Mouse (Mus musculus): ENCODE results near the gene Aicda.
"Not testable (repeated sequence)": the region's sequence is repeated elsewhere in the genome, so short reads cannot be mapped to it uniquely, and the experiment has no call there.

Gene Aicda

GRCm38 (mm10) chr6:122553606-122554005 is at the start of gene Aicda:
Aicda (plus strand) TSS chr6:122553801.
- DNase-seq (ENCODE audit: low spot score in 2 of 2), result no peak

GRCm38 (mm10) chr6:122505041-122505440 is 48.6 kb upstream of the Aicda start:
- DNase-seq (ENCODE audit: low spot score in 2 of 2), result no peak

GRCm38 (mm10) chr6:122505545-122505944 is 48.1 kb upstream of the Aicda start, which contains the start of gene Mfap5:
Mfap5 (plus strand) TSS chr6:122505845.
- no peak for DNase-seq (ENCODE audit: low spot score in 2 of 2)

DNA sequence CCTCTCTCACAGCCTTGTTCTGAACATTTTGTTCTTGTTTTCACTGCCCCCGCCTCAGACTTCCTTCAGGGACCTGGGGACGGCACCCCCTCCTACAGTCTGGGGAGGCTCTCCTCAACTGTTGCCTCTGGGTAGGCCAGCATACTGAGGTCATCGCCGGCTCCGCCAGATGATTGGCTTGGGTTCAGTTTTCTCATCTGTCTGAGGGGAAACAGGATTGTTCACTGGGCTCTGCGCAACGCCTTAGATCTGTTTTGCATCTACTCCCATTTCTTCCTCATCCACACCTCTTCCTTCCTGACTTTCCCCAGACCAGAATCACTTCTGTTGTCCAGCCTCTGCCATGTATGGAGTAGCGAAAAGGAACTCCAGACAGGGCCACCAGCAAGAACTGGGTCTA is 45.1 kb upstream of the Aicda start:
- no peak for DNase-seq (ENCODE audit: low spot score in 2 of 2)

DNA sequence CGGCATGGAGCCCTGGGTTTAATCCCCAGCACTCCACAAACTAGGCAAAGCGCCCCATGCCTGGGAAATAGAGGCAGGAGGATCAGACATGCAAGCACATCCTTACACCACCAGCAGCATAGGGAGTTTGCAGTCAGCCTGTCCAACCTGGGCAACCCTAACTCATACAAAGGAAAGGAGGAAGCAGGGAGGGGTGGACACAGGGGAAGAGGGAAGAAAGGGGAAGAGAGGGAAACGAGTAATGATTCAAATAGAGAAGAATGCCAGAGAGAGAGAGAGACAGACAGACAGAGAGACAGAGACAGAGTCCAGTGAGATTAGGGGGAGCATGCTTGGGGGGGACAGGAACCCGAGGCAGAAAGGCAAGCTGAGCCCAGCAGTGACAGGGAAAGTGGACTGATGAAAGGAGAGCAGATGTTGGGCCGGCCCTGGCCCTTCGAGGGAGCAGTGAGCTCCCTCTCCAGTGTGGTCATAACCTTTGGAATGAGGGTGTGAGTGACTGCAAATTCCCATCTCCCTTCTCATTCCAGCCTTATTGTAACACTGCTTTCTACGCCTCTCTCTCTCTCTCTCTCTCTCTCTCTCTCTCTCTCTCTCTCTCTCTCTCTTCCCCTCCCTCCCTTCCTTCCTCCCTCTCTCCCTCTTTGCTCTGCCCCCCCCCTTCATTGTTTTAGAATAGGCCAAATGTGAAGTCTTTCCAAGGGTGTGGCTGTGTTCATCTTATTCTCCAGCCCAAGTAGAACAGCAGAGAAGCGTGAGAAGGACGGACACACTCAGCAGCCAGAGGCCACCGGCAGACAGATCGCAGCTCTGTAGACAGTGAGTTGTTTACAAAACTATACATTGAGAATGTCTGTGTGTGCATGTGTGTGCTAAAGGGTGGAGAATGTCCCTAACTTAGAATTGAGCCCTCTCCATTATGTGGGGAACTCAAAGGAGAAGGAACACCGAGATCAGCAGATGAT is 40.4 kb upstream of the Aicda start:
- DNase-seq (ENCODE audit: low spot score in 2 of 2), result no peak

- DNase-seq (ENCODE audit: low spot score in 2 of 2), result no peak
Measured at GRCm38 (mm10) chr6:122514312-122514711, 39.3 kb upstream of the Aicda start.

- not testable (repeated sequence) for DNase-seq (ENCODE audit: low spot score in 2 of 2)
Measured at GRCm38 (mm10) chr6:122515762-122516161, 37.8 kb upstream of the Aicda start.

DNA sequence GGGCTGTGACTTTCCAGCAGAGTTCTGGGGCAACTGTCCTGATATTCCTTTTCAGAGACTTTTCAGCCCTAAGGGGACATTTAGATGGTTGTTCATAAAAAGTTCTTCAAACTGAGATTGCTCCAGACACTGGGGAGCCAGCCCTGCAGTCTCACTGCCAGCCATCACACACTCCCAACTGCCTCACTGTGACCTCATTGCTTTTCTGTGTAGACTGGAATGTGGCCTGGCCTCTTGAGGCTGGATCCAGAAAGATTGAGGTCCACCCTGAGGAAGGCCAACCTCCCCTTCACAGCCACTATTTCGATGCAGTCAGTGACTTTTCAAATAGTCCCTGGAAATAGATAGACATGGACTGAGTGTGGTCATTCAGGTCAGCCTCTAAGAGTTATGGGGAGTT is 35.9 kb upstream of the Aicda start:
- no peak for DNase-seq (ENCODE audit: low spot score in 2 of 2)

- peak in 1 of 2 experiments; percentile 20 for DNase-seq (ENCODE audit: low spot score in 2 of 2)
Measured at GRCm38 (mm10) chr6:122519384-122519783, 34.2 kb upstream of the Aicda start.

GRCm38 (mm10) chr6:122522595-122522994 is 31.0 kb upstream of the Aicda start:
- DNase-seq (ENCODE audit: low spot score in 2 of 2), result no peak

GRCm38 (mm10) chr6:122523289-122523688 is 30.3 kb upstream of the Aicda start:
- DNase-seq (ENCODE audit: low spot score in 2 of 2), result no peak

DNA sequence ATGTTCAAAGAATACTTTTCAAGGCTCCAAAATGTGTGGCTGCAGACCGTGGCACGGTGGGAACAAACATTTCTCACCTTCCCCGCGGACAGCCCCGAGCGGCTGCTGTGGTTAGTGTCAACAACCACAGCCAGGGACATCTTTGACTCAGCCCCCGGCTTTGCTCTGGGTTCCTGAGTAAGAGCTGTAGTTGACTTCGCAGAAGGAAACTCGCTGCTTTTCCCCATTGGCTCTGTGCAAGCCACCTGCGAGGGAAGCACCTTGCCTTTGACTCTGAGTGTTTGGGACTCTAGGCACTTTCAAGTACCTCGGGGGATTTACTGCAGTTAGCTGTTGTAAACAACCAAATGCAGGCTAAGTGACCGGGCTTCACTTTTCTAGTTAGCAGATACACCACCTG is 26.0 kb upstream of the Aicda start:
- no peak for DNase-seq (ENCODE audit: low spot score in 2 of 2)

DNA sequence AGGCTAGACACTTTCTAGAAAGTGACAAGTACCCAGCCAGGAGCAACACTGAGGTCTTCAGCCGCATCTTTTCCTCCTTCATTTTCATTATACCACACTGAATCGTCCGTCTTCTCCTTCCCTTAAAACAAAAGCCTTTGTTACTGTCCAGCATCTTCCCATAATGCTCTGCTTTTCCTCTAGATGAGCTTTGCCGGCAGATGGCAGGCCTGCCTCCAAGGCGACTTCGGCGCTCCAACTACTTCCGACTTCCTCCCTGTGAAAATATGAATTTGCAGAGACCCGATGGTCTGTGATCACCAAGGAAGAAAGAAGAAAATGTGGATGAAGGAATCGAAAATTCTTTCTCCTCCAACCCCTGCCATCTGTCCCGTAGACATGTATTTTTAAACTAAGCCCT is 25.5 kb upstream of the Aicda start:
- DNase-seq (ENCODE audit: low spot score in 2 of 2), result no peak

- DNase-seq (ENCODE audit: low spot score in 2 of 2), result no peak
Measured at GRCm38 (mm10) chr6:122531466-122532174, 22.0 kb upstream of the Aicda start.

- DNase-seq (ENCODE audit: low spot score in 2 of 2), result no peak
Measured at GRCm38 (mm10) chr6:122532883-122533302, 20.7 kb upstream of the Aicda start.

DNA sequence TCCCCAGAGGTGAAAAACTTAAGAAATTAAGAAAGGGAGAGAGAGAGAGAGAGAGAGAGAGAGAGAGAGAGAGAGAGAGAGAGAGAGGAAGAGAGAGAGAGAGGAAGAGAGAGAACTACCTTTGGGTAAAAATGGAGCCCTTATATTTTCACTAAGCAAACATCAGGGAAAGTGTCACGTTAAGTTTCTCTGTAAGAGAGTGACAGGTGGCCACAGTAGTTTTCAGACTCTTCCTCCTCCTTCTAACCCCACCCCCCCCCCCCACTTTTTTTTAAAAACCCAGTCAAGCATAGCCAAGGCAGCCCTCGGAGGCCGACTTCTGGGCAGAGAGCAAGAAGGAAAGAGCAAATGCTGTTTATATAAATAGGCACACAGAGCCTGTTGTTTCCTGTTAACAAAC is 19.6 kb upstream of the Aicda start:
- no peak for DNase-seq (ENCODE audit: low spot score in 2 of 2)

DNA sequence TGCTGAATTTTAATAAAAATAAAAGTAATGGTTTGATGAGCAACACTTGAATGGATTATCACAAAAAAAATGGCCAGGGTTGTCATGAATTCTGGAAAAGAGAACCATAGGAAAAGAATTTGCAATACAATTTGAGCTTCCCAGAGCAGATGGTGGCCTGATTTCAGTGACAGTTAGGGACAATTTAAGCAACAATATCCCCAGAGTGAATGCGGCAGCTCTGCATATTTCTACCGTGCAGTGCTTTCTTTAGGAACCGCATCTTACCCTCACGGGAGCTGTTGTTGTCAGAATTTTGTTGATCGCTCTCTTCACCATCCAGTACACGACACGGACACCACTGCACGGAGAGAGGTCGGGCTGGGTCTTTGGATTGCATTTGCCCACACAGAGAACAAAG is 14.0 kb upstream of the Aicda start:
- DNase-seq (ENCODE audit: low spot score in 2 of 2), result peak in 1 of 2 experiments; percentile 21

GRCm38 (mm10) chr6:122542459-122542858 is 11.1 kb upstream of the Aicda start:
- DNase-seq (ENCODE audit: low spot score in 2 of 2), result not testable (repeated sequence)

- no peak for DNase-seq (ENCODE audit: low spot score in 2 of 2)
Measured at GRCm38 (mm10) chr6:122543574-122543973, 10.0 kb upstream of the Aicda start.

DNA sequence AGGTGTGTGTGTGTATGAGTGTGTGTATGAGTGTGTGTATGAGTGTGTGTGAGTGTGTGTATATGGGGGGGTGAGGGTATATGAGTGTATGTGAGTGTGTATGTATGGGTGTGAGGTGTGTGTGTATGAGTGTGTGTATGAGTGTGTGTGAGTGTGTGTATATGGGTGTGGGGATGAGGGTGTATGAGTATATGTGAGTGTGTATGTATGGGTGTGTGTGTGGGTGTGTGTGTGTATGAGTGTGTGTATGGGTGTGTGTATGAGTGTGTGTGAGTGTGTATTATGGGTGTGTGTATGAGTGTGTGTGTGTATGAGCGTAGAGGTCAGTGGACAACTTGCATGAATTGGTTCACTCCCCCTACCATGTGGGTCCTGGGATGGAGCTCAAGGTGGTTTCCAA is 8.9 kb upstream of the Aicda start:
- no peak for DNase-seq (ENCODE audit: low spot score in 2 of 2)

GRCm38 (mm10) chr6:122545289-122545882 is 8.2 kb upstream of the Aicda start:
- DNase-seq (ENCODE audit: low spot score in 2 of 2), result peak in 1 of 2 experiments; percentile 7

DNA sequence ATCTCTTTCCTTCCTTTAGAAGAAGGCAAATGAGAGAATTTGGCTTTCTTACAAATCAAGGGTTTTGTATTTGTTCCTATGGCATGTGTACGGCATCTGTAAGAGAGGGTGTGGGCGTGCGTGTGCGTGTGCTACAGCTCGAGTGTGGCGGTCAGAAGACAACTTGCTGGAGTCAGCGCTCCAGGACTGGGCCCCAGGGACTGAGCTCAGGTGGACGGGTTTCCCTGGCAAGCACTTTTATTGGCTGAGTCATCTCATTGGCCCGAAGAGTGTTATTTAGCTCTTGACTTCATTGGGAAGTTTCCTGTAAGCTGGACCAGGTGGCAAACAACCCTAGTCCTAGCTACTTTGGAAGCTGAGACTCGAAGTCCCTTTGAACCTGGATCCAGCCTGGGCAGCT is 7.7 kb upstream of the Aicda start:
- no peak for DNase-seq (ENCODE audit: low spot score in 2 of 2)
